Mouse (Mus musculus): ENCODE results near the gene Taf8.

DNA sequence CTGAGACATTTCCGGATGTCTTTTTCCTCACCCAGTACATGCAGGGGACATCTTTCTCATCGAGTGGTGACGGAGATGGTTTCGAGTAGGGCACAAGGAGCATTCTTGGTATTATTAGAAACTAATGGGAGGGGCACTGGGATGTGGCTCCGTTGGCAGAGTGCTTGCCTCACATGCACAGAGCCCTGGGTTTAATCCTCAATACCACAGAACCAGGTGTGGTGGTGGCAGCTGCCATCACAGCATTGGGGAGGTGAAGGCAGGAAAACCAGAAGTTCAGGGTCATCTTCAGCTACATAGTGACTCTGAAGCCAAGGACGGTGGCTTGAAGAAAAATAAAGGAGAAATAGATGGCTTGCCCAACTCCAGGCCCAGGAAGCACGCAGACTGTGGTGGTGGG lies 39.9 kb downstream of the Taf8 start:
- TF ChIP-seq CTCF (IDR thresholded peaks at IDR 0.05; ENCODE audit: extremely low read depth, insufficient read length, insufficient replicate concordance, low read depth, low read length) (no peak), POLR2A (IDR thresholded peaks at IDR 0.05; ENCODE audit: low read depth, low read length) (no peak)

Data from small intestine, adult 2 months (tissue).